Mouse (Mus musculus): ENCODE measurements around the gene Myo16.

DNA sequence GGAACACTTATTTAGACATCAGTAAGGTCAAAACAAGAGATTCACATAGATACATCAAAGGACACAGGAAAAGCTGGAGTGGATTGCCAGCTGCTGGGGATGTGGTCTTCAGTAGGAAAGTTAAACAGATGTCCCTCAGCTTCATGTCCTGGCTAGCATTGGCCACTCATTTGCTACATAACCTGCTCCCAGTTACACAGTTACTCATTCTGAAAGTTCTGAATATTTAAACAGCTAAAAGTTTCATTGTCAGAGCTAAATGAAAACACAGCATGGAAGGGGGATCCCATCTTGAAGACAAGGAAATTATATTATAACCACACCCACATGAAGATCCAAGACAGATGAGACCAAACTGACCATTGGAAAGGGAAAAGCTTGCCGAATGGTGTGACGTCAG, 156.8 kb downstream of the Myo16 start:
- TF ChIP-seq CTCF (IDR thresholded peaks at IDR 0.05; ENCODE audit: control insufficient read depth, insufficient read depth, insufficient replicate concordance, low read depth, low read length) (no peak), POLR2A (IDR thresholded peaks at IDR 0.05; ENCODE audit: control insufficient read depth, low read depth, low read length) (no peak)

Data from testis, adult 2 months (tissue).